Mouse (Mus musculus) macrophage (primary cell): ENCODE measurements around the gene Plac9b. TPM values are rescaled to one million over a fixed set of nuclear protein-coding genes. Genes with fewer than 3 reads are reported as not detected.
"Not testable (repeated sequence)": the region's sequence is repeated elsewhere in the genome, so short reads cannot be mapped to it uniquely, and the experiment has no call there.

Source experiments
- H3K27ac ChIP-seq: fragments of 350-480 bp; formaldehyde crosslinking; 2 replicates; pipeline ENCODE4 v1.9.0; 2021
- H3K36me3 ChIP-seq: fragments of 350-480 bp; formaldehyde crosslinking; 2 replicates; pipeline ENCODE4 v1.9.0; 2021; ENCODE audit errors: inconsistent target
- H3K4me3 ChIP-seq: fragments of 350-480 bp; formaldehyde crosslinking; 2 replicates; pipeline ENCODE4 v1.9.0; 2021; ENCODE audit errors: inconsistent target
- H3K79me2 ChIP-seq: fragments of 350-480 bp; formaldehyde crosslinking; 2 replicates; pipeline ENCODE4 v1.9.0; 2021; ENCODE audit errors: inconsistent target
- WGBS: methylation state at CpG from one replicate; pipeline ENCODE4 v1.1.7; 2026; ENCODE audit warnings: inconsistent platforms; ENCODE audit not compliant: missing documents; 5-methylcytosine and 5-hydroxymethylcytosine counted together
- polyA plus RNA-seq: library from polyadenylated mRNA; stranded (reverse); fragments of 250-400 nt; gene quantifications from 3 replicates; pipeline ENCODE4 v1.2.4, GENCODE M21; 2018; ENCODE audit warnings: inconsistent platforms

The Plac9b gene
- polyA plus RNA-seq, 1 experiment from 2014 or later, result not detected

- not testable (repeated sequence) for H3K4me3 ChIP-seq
These were observed 63.2 kb downstream of the Plac9b start for GRCm38 (mm10) chr14:26119095-26119494.

DNA sequence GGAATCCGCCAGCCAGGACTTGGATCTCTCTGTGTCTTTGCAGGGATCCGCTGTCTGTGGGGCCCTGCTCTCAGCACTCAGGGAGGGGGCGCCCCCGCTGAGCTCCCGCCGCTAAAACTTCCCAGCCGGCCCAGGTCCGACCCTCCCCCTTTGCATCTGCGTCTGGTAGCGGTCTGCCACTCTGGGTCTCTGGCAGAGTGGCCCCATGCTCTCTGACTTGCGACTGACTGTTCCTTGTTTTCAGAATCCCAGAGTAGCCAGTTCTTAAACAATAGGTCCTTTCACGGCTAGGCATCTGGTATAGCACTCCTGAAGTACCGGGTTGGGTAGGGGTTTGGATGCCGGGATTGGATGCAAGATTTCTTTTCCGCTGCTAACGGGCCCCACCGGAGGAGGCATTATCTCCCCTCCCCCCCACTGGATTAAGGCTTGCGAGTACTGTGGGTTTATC lies 63.7 kb downstream of the Plac9b start:
- H3K4me3 ChIP-seq, H3K36me3 ChIP-seq, H3K27ac ChIP-seq, H3K79me2 ChIP-seq: not testable (repeated sequence)
- WGBS, result no CpG with 5 or more reads among the region's 18 CpGs

More at GRCm38 (mm10) chr14:26119095-26119494, 63.2 kb downstream of the Plac9b start:
- H3K36me3 ChIP-seq, H3K79me2 ChIP-seq, H3K27ac ChIP-seq: not testable (repeated sequence)
- no CpG with 5 or more reads among the region's 7 CpGs for WGBS

DNA sequence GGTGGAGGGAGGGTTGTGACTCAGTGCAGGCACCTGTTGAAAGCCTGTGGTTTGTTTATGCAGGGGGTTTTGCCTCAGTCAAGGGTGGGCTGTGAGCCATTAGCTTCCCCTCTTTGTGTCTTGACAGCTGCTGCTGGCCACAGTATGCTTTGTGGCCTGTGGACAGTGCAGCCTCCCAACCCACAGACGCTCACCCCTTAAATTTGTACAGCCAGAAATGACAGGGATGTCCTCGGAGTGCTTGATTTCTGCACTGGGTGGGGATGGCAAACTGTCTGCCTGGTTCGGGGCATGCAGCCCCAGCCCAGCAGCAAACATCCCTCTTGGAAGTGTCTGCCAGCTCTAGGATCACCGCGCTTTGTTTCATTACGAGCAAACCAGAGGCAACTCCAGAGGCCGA lies 64.1 kb downstream of the Plac9b start, which contains the start of gene Duxbl2:
Gene Duxbl2, plus strand, starts transcription at position 200 of the 400 bp plus-strand sequence.
- H3K27ac ChIP-seq, H3K4me3 ChIP-seq, H3K79me2 ChIP-seq, H3K36me3 ChIP-seq: not testable (repeated sequence)
- no CpG with 5 or more reads among the region's 7 CpGs for WGBS

Other genes starting within 250 kb of the Plac9b start
- gene Cphx1, start 244.2 kb downstream of the Plac9b start, polyA plus RNA-seq, result not detected in 3 replicates
- not detected in 3 replicates for gene Duxbl1, start 203.9 kb downstream of the Plac9b start, polyA plus RNA-seq
- gene Gm9780, start 139.8 kb downstream of the Plac9b start, polyA plus RNA-seq, result not detected in 3 replicates
- 2.1 to 3.6 TPM in 2 of 3 replicates, not detected in the other for gene Tmem254c, start 115.1 kb downstream of the Plac9b start, polyA plus RNA-seq
- not detected in 3 replicates for gene Cphx2, start 101.0 kb downstream of the Plac9b start, polyA plus RNA-seq
- not detected in 3 replicates for gene Cphx3, start 100.2 kb downstream of the Plac9b start, polyA plus RNA-seq
- gene Duxbl2, start 64.1 kb downstream of the Plac9b start, polyA plus RNA-seq, result not detected in 3 replicates
- gene Tmem254b, start 24.6 kb upstream of the Plac9b start, polyA plus RNA-seq, result 10.3 to 18.0 TPM (median 14.9 TPM) in 3 replicates
- gene Duxbl3, start 75.5 kb upstream of the Plac9b start, polyA plus RNA-seq, result not detected in 3 replicates